Mouse (Mus musculus) MEL (cell line): ENCODE data around the gene Ccdc50.

ENCODE experiments used
- CHD2 ChIP-seq: IDR thresholded peaks from 2 replicates; pipeline ENCODE4 v1.6.1; 2011; ENCODE audit warnings: low read length, improper control_type of control experiment
- CTCF ChIP-seq, 3 experiments: IDR thresholded peaks in 2 of 3; conservative IDR thresholded peaks in 1 of 3; 2 replicates each; pipeline ENCODE4 v1.5.1; 2011 to 2012; ENCODE audit warnings: low read length in 3 of 3, low read depth in 2 of 3, mild to moderate bottlenecking in 2 of 3, improper control_type of control experiment in 1 of 3, inconsistent platforms in 1 of 3, mixed read lengths in 1 of 3, moderate library complexity in 1 of 3; ENCODE audit not compliant: control insufficient read depth in 1 of 3, insufficient read depth in 1 of 3, poor library complexity in 1 of 3, severe bottlenecking in 1 of 3
- E2F4 ChIP-seq: IDR thresholded peaks from 2 replicates; pipeline ENCODE4 v1.6.1; 2011; ENCODE audit warnings: low read depth, low read length, improper control_type of control experiment, borderline replicate concordance
- ELF1 ChIP-seq: IDR thresholded peaks from 2 replicates; pipeline ENCODE4 v1.6.1; 2014; ENCODE audit warnings: low read depth, mild to moderate bottlenecking, inconsistent platforms, low read length, improper control_type of control experiment, moderate library complexity
- MYC ChIP-seq: IDR thresholded peaks from 2 replicates; pipeline ENCODE4 v1.6.1; 2011; ENCODE audit warnings: low read depth, mild to moderate bottlenecking, low read length, improper control_type of control experiment, moderate library complexity
- POLR2A ChIP-seq, 2 experiments: IDR thresholded peaks; 2 replicates each; pipeline ENCODE4 v1.6.1; 2011 to 2012; ENCODE audit warnings: low read length in 2 of 2, mild to moderate bottlenecking in 2 of 2, control low read depth in 1 of 2, improper control_type of control experiment in 1 of 2, low read depth in 1 of 2, moderate library complexity in 1 of 2; ENCODE audit not compliant: control insufficient read depth in 1 of 2, insufficient read depth in 1 of 2, poor library complexity in 1 of 2
- POLR2AphosphoS2 ChIP-seq: IDR thresholded peaks from 2 replicates; pipeline ENCODE4 v1.6.1; 2011; ENCODE audit warnings: low read length, improper control_type of control experiment
- RAD21 ChIP-seq: IDR thresholded peaks from 2 replicates; pipeline ENCODE4 v1.6.1; 2011; ENCODE audit warnings: mild to moderate bottlenecking, low read depth, low read length, improper control_type of control experiment
- SIN3A ChIP-seq: IDR thresholded peaks from 2 replicates; pipeline ENCODE4 v1.6.1; 2012; ENCODE audit warnings: low read length, improper control_type of control experiment, inconsistent platforms
- ZC3H11A ChIP-seq: IDR thresholded peaks from 2 replicates; pipeline ENCODE4 v1.6.1; 2012; ENCODE audit warnings: low read depth, mild to moderate bottlenecking, inconsistent platforms, low read length, improper control_type of control experiment
- ZNF384 ChIP-seq: IDR thresholded peaks from 2 replicates; pipeline ENCODE4 v1.6.1; 2012; ENCODE audit warnings: low read depth, mild to moderate bottlenecking, inconsistent platforms, low read length, improper control_type of control experiment

- TF ChIP-seq ZC3H11A (no peak), CTCF (IDR thresholded peaks at IDR 0.05 in 2 of 3, conservative IDR thresholded peaks at IDR 0.05 in 1 of 3; ENCODE audit: control insufficient read depth in 1 of 3, insufficient read depth in 1 of 3, low read depth in 2 of 3, low read length in 3 of 3, poor library complexity in 1 of 3, severe bottlenecking in 1 of 3) (no peak), E2F4 (no peak), CHD2 (no peak), POLR2AphosphoS2 (no peak), SIN3A (no peak), ZNF384 (no peak), POLR2A (IDR thresholded peaks at IDR 0.05; ENCODE audit: control insufficient read depth in 1 of 2, insufficient read depth in 1 of 2, low read depth in 1 of 2, low read length in 2 of 2, poor library complexity in 1 of 2) (no peak), MYC (no peak), ELF1 (no peak), RAD21 (no peak)
Measured at GRCm38 (mm10) chr16:27360059-27360458, 28.6 kb upstream of the Ccdc50 start.
